Mouse (Mus musculus): ENCODE data around the gene Csf2.
A peak's percentile ranks its signal among the peaks of the same experiment; 100 is the strongest.

- TF ChIP-seq USF1 (IDR thresholded peaks at IDR 0.05; ENCODE audit: low read depth) (no peak), CTCF (IDR thresholded peaks at IDR 0.05; ENCODE audit: control insufficient read depth, insufficient read depth, insufficient read length) (no peak), MYOD1 (IDR thresholded peaks at IDR 0.05; ENCODE audit: control insufficient read depth, insufficient read length, low read depth) (no peak), CEBPB (IDR thresholded peaks at IDR 0.05; ENCODE audit: low read depth) (peak; percentile 71), MAX (IDR thresholded peaks at IDR 0.05) (no peak), MYOG (IDR thresholded peaks at IDR 0.05; ENCODE audit: control insufficient read depth, extremely low read depth, insufficient read length) (no peak)
Measured at GRCm38 (mm10) chr11:54269191-54269896, 19.9 kb upstream of the Csf2 start.
